Mouse (Mus musculus) E14TG2a.4 (cell line): ENCODE data around the gene Gm13289.
"Not testable (repeated sequence)": the region's sequence is repeated elsewhere in the genome, so short reads cannot be mapped to it uniquely, and the experiment has no call there.

Experiments used
- H3K27me3 ChIP-seq: 2 replicates; pipeline ENCODE4 v1.6.1; 2014; ENCODE audit warnings: low read length, control low read depth; ENCODE audit not compliant: insufficient read depth
- H3K36me3 ChIP-seq: 2 replicates; pipeline ENCODE4 v1.6.1; 2014; ENCODE audit warnings: low read length, control low read depth; ENCODE audit not compliant: insufficient read depth
- H3K4me1 ChIP-seq: replicated peaks from 2 replicates; pipeline ENCODE4 v1.6.1; 2014; ENCODE audit warnings: low read depth, low read length, control low read depth
- H3K4me3 ChIP-seq: replicated peaks from 2 replicates; pipeline ENCODE4 v1.5.1; 2014; ENCODE audit warnings: mild to moderate bottlenecking, low read length
- H3K9me3 ChIP-seq: 2 replicates; pipeline ENCODE4 v1.6.1; 2014; ENCODE audit warnings: low read length, control low read depth

Gene Gm13289

GRCm38 (mm10) chr4:88759610-88760268 is 17.0 kb upstream of the Gm13289 start, which contains the start of gene Gm13283:
Gm13283 (plus strand) TSS chr4:88760119.
- not testable (repeated sequence) for H3K36me3 ChIP-seq, H3K4me1 ChIP-seq, H3K9me3 ChIP-seq, H3K4me3 ChIP-seq
- H3K27me3 ChIP-seq: peaks cover 22% of the 10 kb centered on the region

- not testable (repeated sequence) for H3K4me3 ChIP-seq, H3K9me3 ChIP-seq, H3K36me3 ChIP-seq, H3K4me1 ChIP-seq
- H3K27me3 ChIP-seq: peaks cover 19% of the 10 kb centered on the region
Observed at GRCm38 (mm10) chr4:88760431-88760830, 16.3 kb upstream of the Gm13289 start.

DNA sequence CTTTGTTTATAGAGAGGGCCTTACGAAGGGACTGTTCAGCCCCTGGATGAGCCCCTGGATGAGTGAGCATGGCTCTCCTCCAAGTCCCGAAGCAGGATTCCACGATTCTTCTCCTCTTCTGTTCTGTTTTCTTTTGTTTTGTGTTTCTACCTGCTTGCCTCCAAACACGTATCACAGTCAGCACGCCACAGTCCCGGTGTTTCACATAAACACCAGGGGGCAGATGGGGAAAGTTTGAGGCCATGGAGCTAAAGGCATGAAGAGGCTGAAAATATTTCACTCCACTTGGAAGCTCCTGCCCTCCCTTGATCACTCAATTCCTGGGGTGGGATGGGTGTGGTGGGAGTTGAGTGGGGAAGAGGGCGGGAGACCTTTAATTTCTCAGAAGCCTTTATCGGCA is 14.9 kb upstream of the Gm13289 start:
- not testable (repeated sequence) for H3K4me3 ChIP-seq, H3K9me3 ChIP-seq, H3K4me1 ChIP-seq, H3K36me3 ChIP-seq, H3K27me3 ChIP-seq

GRCm38 (mm10) chr4:88762341-88762740 is 14.4 kb upstream of the Gm13289 start:
- not testable (repeated sequence) for H3K36me3 ChIP-seq, H3K4me3 ChIP-seq, H3K27me3 ChIP-seq, H3K9me3 ChIP-seq, H3K4me1 ChIP-seq

- H3K36me3 ChIP-seq, H3K27me3 ChIP-seq, H3K9me3 ChIP-seq, H3K4me1 ChIP-seq, H3K4me3 ChIP-seq: not testable (repeated sequence)
Observed at GRCm38 (mm10) chr4:88763384-88764018, 13.2 kb upstream of the Gm13289 start.

GRCm38 (mm10) chr4:88773534-88773933 is 3.2 kb upstream of the Gm13289 start, which contains the start of gene Gm13290:
Gm13290 (plus strand) TSS chr4:88773834.
- not testable (repeated sequence) for H3K36me3 ChIP-seq, H3K9me3 ChIP-seq, H3K4me3 ChIP-seq, H3K27me3 ChIP-seq, H3K4me1 ChIP-seq

- H3K9me3 ChIP-seq, H3K36me3 ChIP-seq, H3K4me3 ChIP-seq: not testable (repeated sequence)
Observed at GRCm38 (mm10) chr4:88779550-88779949, 2.8 kb downstream of the Gm13289 start, which contains the start of gene Gm13272. Gm13272 (plus strand) TSS chr4:88779850.

GRCm38 (mm10) chr4:88780320-88780719 is 3.6 kb downstream of the Gm13289 start:
- not testable (repeated sequence) for H3K4me1 ChIP-seq, H3K9me3 ChIP-seq, H3K36me3 ChIP-seq, H3K27me3 ChIP-seq, H3K4me3 ChIP-seq

More at GRCm38 (mm10) chr4:88779550-88779949, 2.8 kb downstream of the Gm13289 start, which contains the start of gene Gm13272:
- not testable (repeated sequence) for H3K4me1 ChIP-seq, H3K27me3 ChIP-seq

- H3K4me1 ChIP-seq, H3K4me3 ChIP-seq, H3K36me3 ChIP-seq, H3K9me3 ChIP-seq, H3K27me3 ChIP-seq: not testable (repeated sequence)
Observed at GRCm38 (mm10) chr4:88781831-88782230, 5.1 kb downstream of the Gm13289 start, which contains the start of gene Ifnz. Ifnz (plus strand) TSS chr4:88782131.

GRCm38 (mm10) chr4:88782335-88782734 is 5.6 kb downstream of the Gm13289 start:
- H3K9me3 ChIP-seq, H3K4me3 ChIP-seq, H3K27me3 ChIP-seq, H3K36me3 ChIP-seq, H3K4me1 ChIP-seq: not testable (repeated sequence)

DNA sequence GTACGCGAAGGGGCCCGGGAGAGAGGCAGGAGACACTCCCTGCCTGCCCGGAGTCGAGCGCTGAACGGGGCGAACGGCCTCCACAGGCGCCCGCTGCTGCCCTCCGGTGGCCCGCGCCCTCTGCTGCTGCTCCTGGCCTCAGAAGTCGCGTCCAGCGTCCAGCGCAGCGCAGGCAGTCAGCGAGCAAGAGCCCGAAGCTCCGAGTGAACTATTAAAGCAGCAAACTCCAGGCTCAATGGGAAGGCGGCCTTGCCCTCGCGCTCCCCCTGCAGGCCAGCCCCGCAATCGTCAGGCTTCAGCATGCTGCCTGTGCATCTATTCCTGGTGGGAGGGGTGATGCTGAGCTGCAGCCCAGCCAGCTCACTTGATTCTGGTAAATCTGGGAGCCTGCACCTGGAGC is 8.7 kb downstream of the Gm13289 start, which contains the start of gene Gm13276:
Gene Gm13276 (plus strand): TSS at position 301 of the 400 bp plus-strand sequence.
- not testable (repeated sequence) for H3K4me1 ChIP-seq, H3K36me3 ChIP-seq, H3K4me3 ChIP-seq, H3K9me3 ChIP-seq, H3K27me3 ChIP-seq

DNA sequence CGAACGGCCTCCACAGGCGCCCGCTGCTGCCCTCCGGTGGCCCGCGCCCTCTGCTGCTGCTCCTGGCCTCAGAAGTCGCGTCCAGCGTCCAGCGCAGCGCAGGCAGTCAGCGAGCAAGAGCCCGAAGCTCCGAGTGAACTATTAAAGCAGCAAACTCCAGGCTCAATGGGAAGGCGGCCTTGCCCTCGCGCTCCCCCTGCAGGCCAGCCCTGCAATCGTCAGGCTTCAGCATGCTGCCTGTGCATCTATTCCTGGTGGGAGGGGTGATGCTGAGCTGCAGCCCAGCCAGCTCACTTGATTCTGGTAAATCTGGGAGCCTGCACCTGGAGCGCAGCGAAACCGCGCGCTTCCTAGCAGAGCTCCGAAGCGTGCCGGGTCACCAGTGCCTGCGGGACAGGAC is 11.7 kb downstream of the Gm13289 start, which contains the start of gene Gm13277:
Gene Gm13277 (plus strand): TSS at position 231 of the 400 bp plus-strand sequence.
- H3K4me3 ChIP-seq, H3K36me3 ChIP-seq, H3K4me1 ChIP-seq, H3K27me3 ChIP-seq, H3K9me3 ChIP-seq: not testable (repeated sequence)

- not testable (repeated sequence) for H3K4me3 ChIP-seq, H3K36me3 ChIP-seq, H3K9me3 ChIP-seq, H3K27me3 ChIP-seq, H3K4me1 ChIP-seq
Observed at GRCm38 (mm10) chr4:88791250-88791649, 14.5 kb downstream of the Gm13289 start, which contains the start of gene Gm13278. Gm13278 (plus strand) TSS chr4:88791550.

DNA sequence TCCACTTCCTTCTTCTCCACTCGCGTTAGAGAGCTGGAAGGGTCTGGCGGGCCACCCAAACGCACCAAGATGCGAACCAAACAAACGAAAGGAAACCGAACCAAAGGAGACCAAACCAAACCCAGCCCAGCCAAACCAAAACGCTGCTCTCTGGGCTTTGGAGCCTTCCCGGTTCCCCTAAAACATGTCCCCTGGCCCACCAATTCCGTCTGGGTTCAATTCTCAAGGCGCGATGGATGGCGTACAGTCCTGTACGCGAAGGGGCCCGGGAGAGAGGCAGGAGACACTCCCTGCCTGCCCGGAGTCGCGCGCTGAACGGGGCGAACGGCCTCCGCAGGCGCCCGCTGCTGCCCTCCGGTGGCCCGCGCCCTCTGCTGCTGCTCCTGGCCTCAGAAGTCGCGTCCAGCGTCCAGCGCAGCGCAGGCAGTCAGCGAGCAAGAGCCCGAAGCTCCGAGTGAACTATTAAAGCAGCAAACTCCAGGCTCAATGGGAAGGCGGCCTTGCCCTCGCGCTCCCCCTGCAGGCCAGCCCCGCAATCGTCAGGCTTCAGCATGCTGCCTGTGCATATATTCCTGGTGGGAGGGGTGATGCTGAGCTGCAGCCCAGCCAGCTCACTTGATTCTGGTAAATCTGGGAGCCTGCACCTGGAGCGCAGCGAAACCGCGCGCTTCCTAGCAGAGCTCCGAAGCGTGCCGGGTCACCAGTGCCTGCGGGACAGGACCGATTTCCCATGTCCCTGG is 17.4 kb downstream of the Gm13289 start, which contains the start of gene Gm13275:
Gene Gm13275 (plus strand): TSS at position 552 of the 740 bp plus-strand sequence.
- H3K36me3 ChIP-seq, H3K27me3 ChIP-seq, H3K4me3 ChIP-seq, H3K4me1 ChIP-seq, H3K9me3 ChIP-seq: not testable (repeated sequence)
